Mouse (Mus musculus): Measurements from ENCODE around the gene Zfp410. TPM values are rescaled to one million over a fixed set of nuclear protein-coding genes. Genes with fewer than 3 reads are reported as not detected.

The Zfp410 gene
- 37.0 TPM for polyA plus RNA-seq (2021)

DNA sequence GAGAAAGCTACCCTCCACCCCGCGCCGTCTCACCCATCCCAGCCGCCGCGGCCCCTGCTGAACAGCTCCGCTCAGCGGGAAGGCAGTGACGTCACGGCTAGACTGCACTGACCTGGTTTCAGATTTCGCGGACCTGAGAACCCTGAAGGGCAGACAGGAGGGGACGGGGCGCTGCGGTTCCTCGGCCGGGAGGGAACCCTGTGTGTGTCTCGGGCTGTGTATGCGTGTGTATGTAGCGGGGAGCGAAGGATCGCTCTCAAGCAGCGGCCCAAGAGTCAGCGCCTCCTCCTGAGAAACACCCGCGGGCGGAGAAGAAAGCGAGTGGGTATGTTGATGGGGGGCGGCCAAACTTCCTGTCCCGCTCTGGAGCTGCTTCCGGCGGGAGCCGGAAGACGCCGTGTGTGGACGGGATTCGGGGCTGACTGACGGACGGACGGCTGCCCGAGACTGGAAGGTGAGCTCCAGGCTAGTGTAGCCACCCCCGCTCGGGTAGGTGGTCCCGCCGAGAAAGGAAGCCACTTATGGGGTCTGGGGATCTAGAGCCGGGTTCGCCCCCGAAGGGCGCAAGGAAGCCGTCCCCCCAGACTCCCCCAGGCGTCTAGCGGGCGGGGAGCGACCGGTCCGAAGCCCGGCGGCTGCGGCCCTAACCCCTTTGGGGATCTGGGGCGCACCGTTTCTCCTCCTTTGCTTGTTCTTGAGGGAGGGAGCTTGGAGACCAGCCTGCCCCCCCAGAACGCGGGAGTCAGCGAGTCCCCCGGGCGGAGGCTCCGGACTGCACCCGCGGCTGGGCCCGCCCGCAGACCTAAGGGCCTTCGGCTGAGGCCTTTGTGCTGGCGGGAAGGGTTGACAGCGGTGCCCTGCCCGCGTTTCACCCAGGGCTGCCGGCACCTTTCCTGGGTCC lies at the start of gene Zfp410:
Gene Zfp410 (plus strand): TSS at position 132 of the 901 bp plus-strand sequence.
- CTCF ChIA-PET: no interaction called here
- ATAC-seq: peak; percentile 84

DNA sequence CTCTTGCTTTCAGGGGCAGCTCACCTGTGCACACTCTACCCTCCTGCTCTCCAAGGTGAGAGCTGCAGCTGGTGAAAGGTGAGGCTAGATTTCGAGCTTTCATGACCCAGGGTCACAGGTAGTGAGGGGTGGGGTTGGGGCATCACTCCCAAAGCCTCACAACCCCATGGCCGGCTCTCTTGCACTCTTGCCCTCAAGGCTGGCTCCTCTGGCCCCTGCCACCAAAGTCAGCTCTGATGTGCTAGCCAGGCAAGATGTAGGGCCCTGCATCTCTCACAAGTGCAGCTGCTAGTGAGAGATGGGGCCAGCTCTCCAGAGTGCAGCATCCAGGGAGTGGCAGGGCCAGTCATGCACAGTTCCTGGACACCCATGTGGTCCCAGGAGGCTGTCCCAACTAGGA lies 49.4 kb upstream of the Zfp410 start:
- in situ Hi-C loops (cut with MboI; ENCODE audit: low pct_unique_long_range_greater_than_20kb): no loop called here
- ChIA-PET CTCF (interaction anchor here (0.8 to 1.4 kb wide), 2 partner anchors 9 to 12 kb away, joined by 3 to 4 read pairs; no protein-coding TSS in a partner anchor), POLR2A (no interaction called here)
- no peak for TF ChIP-seq CTCF (IDR thresholded peaks at IDR 0.05)
- no peak for ATAC-seq
- no peak for DNase-seq (ENCODE audit: low read depth, low spot score)
- H3K27me3 ChIP-seq: no peaks in the 10 kb centered on the region

More for the DNA sequence above, at the start of gene Zfp410:
- TF ChIP-seq CTCF (IDR thresholded peaks at IDR 0.05): no peak
- peak; percentile 64 for DNase-seq (ENCODE audit: low read depth, low spot score)
- POLR2A ChIA-PET: interaction anchor here (0.6 to 1.4 kb wide), 2 partner anchors 55 to 75 kb away, joined by 4 read pairs; no protein-coding TSS in a partner anchor
- in situ Hi-C loops (cut with MboI; ENCODE audit: low pct_unique_long_range_greater_than_20kb): no loop called here
- no peaks in the 10 kb centered on the region for H3K27me3 ChIP-seq

DNA sequence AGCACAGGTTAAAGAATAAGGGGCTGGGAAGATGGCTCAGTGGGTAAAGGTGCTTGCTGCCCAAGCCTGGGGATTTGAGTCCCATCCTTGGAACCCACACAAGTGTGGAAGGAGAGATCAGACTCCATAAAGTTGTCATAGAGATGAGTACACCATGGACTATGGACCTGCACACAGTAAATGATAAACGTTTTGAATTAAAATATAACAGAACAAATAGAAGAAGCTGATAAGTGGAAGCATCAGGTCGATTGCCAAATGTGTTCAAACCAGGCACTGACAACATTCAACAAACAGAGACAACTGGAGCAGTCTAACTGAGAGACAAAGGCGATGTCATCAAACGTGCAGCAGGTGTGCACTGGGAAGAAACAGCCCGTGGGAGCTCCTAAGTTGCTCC lies 43.3 kb upstream of the Zfp410 start:
- in situ Hi-C loops (cut with MboI; ENCODE audit: low pct_unique_long_range_greater_than_20kb): no loop called here
- DNase-seq (ENCODE audit: low read depth, low spot score) (no peak), ATAC-seq (no peak)
- TF ChIP-seq CTCF (IDR thresholded peaks at IDR 0.05): no peak
- CTCF ChIA-PET: no interaction called here
- POLR2A ChIA-PET: no interaction called here
- no peaks in the 10 kb centered on the region for H3K27me3 ChIP-seq

DNA sequence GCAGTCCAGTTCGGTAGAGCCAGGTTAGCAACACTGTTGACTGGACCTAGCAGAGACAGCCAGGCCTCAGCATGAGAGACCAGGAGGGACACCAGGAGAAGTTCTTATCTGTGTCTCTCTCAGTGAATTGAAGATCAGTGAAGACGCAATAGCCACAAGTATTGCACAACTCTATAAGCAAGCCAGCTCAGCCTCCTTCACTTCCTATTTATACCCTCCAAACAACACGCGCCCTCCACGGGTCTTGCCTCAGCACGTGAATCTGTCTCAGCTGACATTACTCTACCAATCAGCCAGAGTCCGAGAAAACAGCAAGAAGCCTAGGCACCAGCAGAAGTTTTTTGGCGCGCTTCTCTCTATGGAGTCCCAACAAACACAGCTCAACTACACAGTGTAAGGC lies 41.4 kb upstream of the Zfp410 start:
- in situ Hi-C loops (cut with MboI; ENCODE audit: low pct_unique_long_range_greater_than_20kb): no loop called here
- POLR2A ChIA-PET: no interaction called here
- DNase-seq (ENCODE audit: low read depth, low spot score): no peak
- CTCF ChIA-PET: interaction anchor here (1.2 kb wide), 1 partner anchor 9 kb away, joined by 4 read pairs; no protein-coding TSS in a partner anchor
- no peaks in the 10 kb centered on the region for H3K27me3 ChIP-seq
- ATAC-seq: no peak
- no peak for TF ChIP-seq CTCF (IDR thresholded peaks at IDR 0.05)

DNA sequence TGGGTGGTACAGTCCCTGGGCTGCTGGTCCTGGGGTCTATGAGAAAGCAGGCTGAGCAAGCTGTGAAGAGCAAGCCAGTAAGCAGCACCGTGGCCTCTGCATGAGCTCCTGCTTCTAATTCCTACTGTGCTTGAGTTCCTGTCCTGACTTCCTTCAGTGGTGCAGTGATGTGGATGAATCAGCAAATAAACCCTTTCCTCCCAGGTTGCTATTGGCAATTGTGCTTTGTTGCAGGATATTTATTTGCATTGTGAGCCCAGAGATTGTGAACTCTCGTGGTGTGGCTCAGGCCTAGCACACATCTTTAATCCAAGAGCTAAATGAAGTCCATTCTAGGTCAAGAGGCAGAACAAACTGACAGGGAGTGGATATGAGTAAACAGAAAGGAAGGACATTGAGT lies 40.4 kb upstream of the Zfp410 start:
- no peak for ATAC-seq
- H3K27me3 ChIP-seq: no peaks in the 10 kb centered on the region
- in situ Hi-C loops (cut with MboI; ENCODE audit: low pct_unique_long_range_greater_than_20kb): no loop called here
- DNase-seq (ENCODE audit: low read depth, low spot score): no peak
- no peak for TF ChIP-seq CTCF (IDR thresholded peaks at IDR 0.05)
- POLR2A ChIA-PET: no interaction called here
- CTCF ChIA-PET: interaction anchor here (1.2 kb wide), 1 partner anchor 10 kb away, joined by 4 read pairs; no protein-coding TSS in a partner anchor

DNA sequence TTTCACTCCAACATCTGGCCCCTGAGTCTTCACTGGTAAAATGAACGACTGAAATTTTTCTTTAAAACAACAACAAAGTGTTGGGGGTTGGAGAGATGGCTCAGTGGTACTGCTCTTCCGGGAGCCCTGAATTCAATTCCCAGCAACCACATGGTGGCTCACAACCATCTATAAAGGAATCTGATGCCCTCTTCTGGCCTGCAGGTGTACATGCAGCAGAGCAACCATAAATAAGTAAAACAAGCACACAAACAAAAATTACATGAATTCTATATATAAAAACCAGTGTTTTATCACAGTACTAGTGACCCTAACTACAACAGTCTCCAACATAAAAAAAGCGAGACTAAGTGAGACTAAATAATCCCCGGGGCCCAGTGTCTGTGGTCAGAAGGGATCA lies 39.9 kb upstream of the Zfp410 start:
- no peaks in the 10 kb centered on the region for H3K27me3 ChIP-seq
- in situ Hi-C loops (cut with MboI; ENCODE audit: low pct_unique_long_range_greater_than_20kb): no loop called here
- POLR2A ChIA-PET: no interaction called here
- no peak for DNase-seq (ENCODE audit: low read depth, low spot score)
- no peak for ATAC-seq
- CTCF ChIA-PET: no interaction called here
- TF ChIP-seq CTCF (IDR thresholded peaks at IDR 0.05): peak; percentile 46

DNA sequence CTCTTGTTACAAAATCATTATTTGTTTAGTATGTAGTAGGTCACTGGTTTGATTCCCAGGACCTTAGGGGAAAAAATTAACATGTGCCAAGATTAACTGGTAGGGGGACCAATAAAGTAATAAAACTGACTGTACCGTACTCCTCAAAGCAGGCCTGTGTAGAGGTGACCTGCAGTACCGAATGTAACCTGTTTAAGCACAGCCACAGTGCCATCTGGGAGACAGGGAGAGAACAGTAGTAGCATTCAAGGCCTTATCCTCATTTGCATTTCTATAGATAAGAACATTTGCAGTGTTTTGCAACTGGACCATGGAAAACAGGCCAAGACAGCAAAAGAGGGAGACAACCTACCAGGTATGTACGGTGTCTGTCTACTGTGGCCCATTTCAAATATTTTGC lies 38.8 kb upstream of the Zfp410 start:
- CTCF ChIA-PET: no interaction called here
- TF ChIP-seq CTCF (IDR thresholded peaks at IDR 0.05): no peak
- DNase-seq (ENCODE audit: low read depth, low spot score) (no peak), ATAC-seq (no peak)
- in situ Hi-C loops (cut with MboI; ENCODE audit: low pct_unique_long_range_greater_than_20kb): no loop called here
- POLR2A ChIA-PET: no interaction called here
- H3K27me3 ChIP-seq: no peaks in the 10 kb centered on the region

DNA sequence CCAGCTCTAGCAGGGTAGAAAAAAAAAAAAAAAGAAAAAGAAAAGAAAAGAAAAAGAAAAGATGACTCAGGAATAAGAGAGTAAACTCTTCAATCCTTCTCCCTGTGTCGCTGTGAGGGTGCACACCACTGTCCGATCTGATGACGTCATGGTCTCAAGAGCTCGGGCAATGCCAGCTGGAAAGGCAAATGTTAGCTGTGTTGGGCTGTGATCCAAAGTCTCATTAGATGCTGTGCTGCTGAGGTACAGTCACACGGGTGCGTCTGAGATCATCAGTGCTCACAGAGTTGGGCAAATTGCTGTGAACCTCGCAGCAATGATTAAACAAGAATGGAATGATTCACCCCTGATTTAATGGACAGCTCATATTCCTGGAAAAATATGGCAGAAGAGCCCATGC lies 37.8 kb upstream of the Zfp410 start:
- peak; percentile 80 for ATAC-seq
- CTCF ChIA-PET: interaction anchor here (0.8 to 1.5 kb wide), 3 partner anchors 10 to 116 kb away, joined by 3 to 4 read pairs (median 3); no protein-coding TSS in a partner anchor
- POLR2A ChIA-PET: no interaction called here
- H3K27me3 ChIP-seq: no peaks in the 10 kb centered on the region
- peak; percentile 96 for DNase-seq (ENCODE audit: low read depth, low spot score)
- no peak for TF ChIP-seq CTCF (IDR thresholded peaks at IDR 0.05)
- in situ Hi-C loops (cut with MboI; ENCODE audit: low pct_unique_long_range_greater_than_20kb): no loop called here

DNA sequence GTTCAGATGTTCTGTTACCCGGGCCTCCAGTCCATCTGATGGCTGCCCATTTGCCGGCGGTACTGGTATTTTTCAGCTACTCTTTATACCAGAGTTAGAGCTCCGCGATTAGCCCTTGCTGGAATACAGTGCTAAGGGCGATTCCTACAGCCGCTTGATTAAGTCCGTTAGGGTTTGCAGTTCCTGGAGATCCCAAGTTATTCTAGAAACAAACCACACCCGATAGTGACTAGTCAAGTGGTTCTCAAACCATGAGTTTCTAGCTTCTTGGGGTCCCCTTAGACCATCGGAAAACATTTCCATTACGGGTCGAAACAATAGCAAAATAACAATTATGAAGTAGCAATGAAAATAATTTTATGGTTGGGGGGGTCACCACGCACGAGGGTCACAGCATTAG lies 32.3 kb upstream of the Zfp410 start:
- POLR2A ChIA-PET: no interaction called here
- ATAC-seq (no peak), DNase-seq (ENCODE audit: low read depth, low spot score) (no peak)
- CTCF ChIA-PET: no interaction called here
- TF ChIP-seq CTCF (IDR thresholded peaks at IDR 0.05): no peak
- no peaks in the 10 kb centered on the region for H3K27me3 ChIP-seq
- in situ Hi-C loops (cut with MboI; ENCODE audit: low pct_unique_long_range_greater_than_20kb): no loop called here

DNA sequence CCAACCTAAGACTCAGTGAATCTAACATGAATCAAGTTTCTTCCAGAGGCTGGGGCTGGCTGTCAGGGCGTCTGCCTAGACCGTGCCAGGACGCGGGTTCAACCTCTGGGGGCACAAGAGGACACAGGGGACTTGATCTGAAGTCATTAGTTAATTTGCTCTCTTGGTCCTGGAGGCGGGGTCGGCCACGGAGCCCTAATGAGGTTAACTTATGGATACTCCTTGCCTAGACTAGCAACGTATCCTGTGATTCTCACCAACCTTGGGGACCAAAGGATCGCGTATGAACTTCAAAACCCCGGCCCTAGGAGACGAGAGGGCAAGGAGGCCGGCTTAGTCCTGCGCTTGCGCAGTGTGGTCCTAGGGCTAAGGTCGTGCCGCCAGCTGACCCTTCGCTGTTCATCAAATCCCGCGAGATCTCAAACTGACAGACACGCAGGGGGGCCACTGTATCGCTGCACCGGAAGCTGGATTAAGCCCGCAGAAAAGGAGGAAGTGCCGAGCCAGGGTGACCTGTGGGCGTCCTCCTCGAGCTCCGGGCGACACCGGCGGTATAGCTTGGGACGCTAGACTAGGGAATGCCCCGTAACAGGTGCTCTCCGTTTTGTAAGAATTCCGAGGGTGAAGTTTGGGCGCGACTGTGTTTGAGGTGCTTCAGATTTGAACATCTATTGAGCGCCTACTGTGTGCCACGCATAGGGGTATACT lies 31.6 kb upstream of the Zfp410 start, which contains the start of gene Ptgr2:
Gene Ptgr2 (plus strand): TSS at position 348 of the 708 bp plus-strand sequence.
- TF ChIP-seq CTCF (IDR thresholded peaks at IDR 0.05): no peak
- no peaks in the 10 kb centered on the region for H3K27me3 ChIP-seq
- in situ Hi-C loops (cut with MboI; ENCODE audit: low pct_unique_long_range_greater_than_20kb): no loop called here
- ATAC-seq (peak; percentile 60), DNase-seq (ENCODE audit: low read depth, low spot score) (peak; percentile 42)
- ChIA-PET CTCF (no interaction called here), POLR2A (no interaction called here)

DNA sequence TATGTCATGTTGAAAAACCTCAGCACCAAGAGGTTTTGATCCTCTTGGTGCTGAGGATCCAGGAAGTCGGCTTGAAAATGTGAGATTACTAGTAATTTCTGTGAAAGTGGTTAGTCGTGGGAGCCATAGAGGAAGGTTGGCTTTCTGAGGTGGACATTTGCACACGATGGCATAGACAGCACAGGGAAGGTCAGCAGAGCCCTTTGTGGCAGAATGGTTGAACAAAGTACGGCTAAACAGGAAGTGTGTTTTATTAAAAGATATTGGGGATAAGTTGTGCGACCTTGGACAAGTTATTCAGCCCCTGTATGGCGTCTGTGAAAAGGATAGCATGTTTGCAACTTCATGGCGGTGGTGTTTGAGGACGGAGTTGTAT lies 31.1 kb upstream of the Zfp410 start:
- no peaks in the 10 kb centered on the region for H3K27me3 ChIP-seq
- TF ChIP-seq CTCF (IDR thresholded peaks at IDR 0.05): no peak
- ChIA-PET CTCF (no interaction called here), POLR2A (no interaction called here)
- DNase-seq (ENCODE audit: low read depth, low spot score) (no peak), ATAC-seq (no peak)
- in situ Hi-C loops (cut with MboI; ENCODE audit: low pct_unique_long_range_greater_than_20kb): no loop called here
